Mouse (Mus musculus): ENCODE measurements at regions not wholly inside any gene's neighbourhood (a gene's known extent, or its start where the extent isn't known, plus 50 kb on each side); places are given as distances from the start of the nearest gene placed in this dataset.
"Not testable (repeated sequence)": the region's sequence is repeated elsewhere in the genome, so short reads cannot be mapped to it uniquely, and the experiment has no call there.

DNA sequence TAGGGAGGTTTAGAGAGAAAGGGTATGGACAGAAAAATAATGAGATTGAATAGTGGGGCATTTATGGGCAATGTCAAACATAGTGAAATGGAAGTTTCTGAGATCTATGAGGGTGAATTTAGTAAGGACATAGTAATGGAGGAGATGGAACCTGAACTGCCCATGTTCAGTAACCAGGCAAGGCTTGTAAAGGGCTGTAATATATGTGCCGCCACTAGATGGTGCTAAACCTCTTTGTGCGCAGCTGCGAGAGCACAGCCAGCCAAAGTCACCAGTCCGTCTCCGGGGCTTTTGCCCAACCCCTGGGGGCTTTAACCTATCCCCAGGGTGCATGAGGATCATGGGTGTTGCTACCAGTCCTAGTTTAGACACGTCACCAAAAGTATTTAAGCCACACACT lies 77.7 kb upstream of the Vmn2r25 start:
- POLR2A ChIA-PET; CTCF ChIA-PET; ATAC-seq; H3K27me3 ChIP-seq; DNase-seq (ENCODE audit: low read depth, low spot score): not testable (repeated sequence)
- in situ Hi-C loops (cut with MboI; ENCODE audit: low pct_unique_long_range_greater_than_20kb): loop anchor here (5.0 to 25.0 kb wide), 3 partner anchors 331 to 606 kb away; partner anchors contain the start of gene C1s1
- peak; percentile 65 for TF ChIP-seq CTCF (IDR thresholded peaks at IDR 0.05)

DNA sequence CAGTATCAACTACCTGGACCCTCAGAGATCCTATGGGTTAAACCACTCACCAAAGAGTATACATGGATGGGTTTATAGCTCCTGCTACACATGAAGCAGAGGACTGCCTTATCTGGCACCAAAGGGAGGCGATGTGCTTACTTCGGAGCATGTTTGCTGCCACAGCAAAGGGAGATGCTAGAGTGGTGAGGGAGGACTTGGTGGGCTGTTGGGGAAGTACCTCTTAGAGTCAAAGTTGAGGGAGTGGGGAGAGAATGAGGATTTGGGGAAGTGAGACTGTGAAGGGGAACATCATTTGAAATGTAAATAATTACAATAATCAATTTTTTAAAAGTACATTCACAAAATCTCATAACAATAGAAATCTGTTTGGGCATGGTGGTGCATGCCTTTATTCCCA lies 84.7 kb upstream of the Vmn2r25 start:
- ChIA-PET CTCF (no interaction called here), POLR2A (no interaction called here)
- ATAC-seq: no peak
- DNase-seq (ENCODE audit: low read depth, low spot score): no peak
- no peaks in the 10 kb centered on the region for H3K27me3 ChIP-seq
- TF ChIP-seq CTCF (IDR thresholded peaks at IDR 0.05): no peak
- in situ Hi-C loops (cut with MboI; ENCODE audit: low pct_unique_long_range_greater_than_20kb): loop anchor here (25.0 kb wide), 2 partner anchors 449 to 599 kb away; partner anchors contain the start of gene C1s1

DNA sequence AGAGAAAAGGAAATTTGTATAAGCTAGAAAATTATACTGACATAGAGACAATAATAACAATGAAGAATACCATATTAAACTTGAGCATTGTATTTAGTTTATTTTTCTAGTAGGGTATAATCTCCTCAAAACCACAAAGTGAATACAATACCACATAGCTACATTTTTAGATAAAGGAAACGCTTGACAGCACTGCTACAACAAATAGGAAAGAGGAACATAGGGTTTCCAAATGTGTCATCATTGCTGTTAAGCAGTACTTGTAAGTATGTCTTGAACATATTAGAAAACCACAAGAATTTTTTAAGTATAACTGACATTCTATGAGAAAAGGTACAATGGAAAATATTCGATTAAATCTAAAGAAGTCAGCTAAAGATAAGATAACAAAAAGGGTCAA lies 63.0 kb upstream of the Vmn2r26 start:
- no peak for DNase-seq (ENCODE audit: low read depth, low spot score)
- H3K27me3 ChIP-seq: no peaks in the 10 kb centered on the region
- in situ Hi-C loops (cut with MboI; ENCODE audit: low pct_unique_long_range_greater_than_20kb): no loop called here
- TF ChIP-seq CTCF (IDR thresholded peaks at IDR 0.05): no peak
- ATAC-seq: no peak
- ChIA-PET POLR2A (no interaction called here), CTCF (no interaction called here)

DNA sequence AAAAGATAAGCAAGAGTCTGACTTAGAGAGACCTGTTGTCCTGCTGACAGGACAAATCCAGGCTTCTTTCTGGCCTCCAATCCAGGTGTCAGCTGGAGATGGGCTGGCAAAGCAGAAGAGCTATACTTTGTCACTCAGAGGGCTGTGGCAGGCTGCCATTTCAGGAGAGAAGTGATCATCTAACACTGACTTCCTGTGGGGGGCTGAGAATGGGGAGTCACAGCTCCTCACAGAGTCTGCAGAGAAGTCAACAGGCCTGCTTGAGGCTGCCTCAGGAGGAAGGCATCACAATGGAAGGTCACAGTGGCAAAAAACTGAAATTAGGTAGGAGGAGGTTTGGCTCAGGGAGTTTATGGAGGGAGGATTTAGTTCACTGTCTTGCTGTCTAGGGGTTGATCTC lies 53.2 kb upstream of the Vmn2r26 start:
- TF ChIP-seq CTCF (IDR thresholded peaks at IDR 0.05): no peak
- ChIA-PET CTCF (no interaction called here), POLR2A (no interaction called here)
- no peak for ATAC-seq
- in situ Hi-C loops (cut with MboI; ENCODE audit: low pct_unique_long_range_greater_than_20kb): no loop called here
- H3K27me3 ChIP-seq: no peaks in the 10 kb centered on the region
- no peak for DNase-seq (ENCODE audit: low read depth, low spot score)

Data from Patski (cell line).